Mouse (Mus musculus) heart, postnatal 0 days (tissue): ENCODE results near the gene Erv3.

Experiments
- CTCF ChIP-seq: IDR thresholded peaks from 2 replicates; pipeline ENCODE4 v1.5.1; 2016; ENCODE audit warnings: antibody characterized with exemption, control low read depth, low read depth
- EP300 ChIP-seq: IDR thresholded peaks from 2 replicates; pipeline ENCODE4 v1.6.1; 2016; ENCODE audit warnings: antibody characterized with exemption, low read depth

- TF ChIP-seq CTCF (no peak), EP300 (no peak)
Measured at GRCm38 (mm10) chr2:131906266-131906665, 46.7 kb upstream of the Erv3 start.
